Mouse (Mus musculus): ENCODE data around the gene Spata17. TPM values are rescaled to one million over a fixed set of nuclear protein-coding genes. Genes with fewer than 3 reads are reported as not detected.

The Spata17 gene
- polyA plus RNA-seq, 1 experiment from 2014 or later, result 0.98 TPM

GRCm38 (mm10) chr1:187232996-187233615, 17.8 kb upstream of the Spata17 start:
- Histone ChIP-seq H3K4me2 (ENCODE audit: low read depth, low read length) (no peak overlapping the region), H3K9ac (ENCODE audit: low read length) (no peak overlapping the region), H3K27me3 (ENCODE audit: control insufficient read depth, insufficient read depth, low read length) (no peaks in the 10 kb centered on the region), H3K4me1 (ENCODE audit: control insufficient read depth, insufficient read depth, low read length) (peaks cover under 1% of the 10 kb centered on the region; the same call in 1 of the 2 replicates), H3K9me3 (replicated peaks; ENCODE audit: control insufficient read depth, low read length) (no peaks in the 10 kb centered on the region), H3K36me3 (ENCODE audit: control insufficient read depth, insufficient read depth) (peaks cover 14% of the 10 kb centered on the region; the same call in 1 of the 2 replicates), H3K4me3 (ENCODE audit: low read length) (no peak overlapping the region), H3K27ac (ENCODE audit: low read length) (no peak overlapping the region)
- no peak for ATAC-seq (replicated peaks; ENCODE audit: extremely low read depth, insufficient read depth, low FRiP score)
- WGBS, result 68% methylated on average over 7 of the region's 7 CpGs

- Histone ChIP-seq H3K27ac (ENCODE audit: low read length) (no peak overlapping the region), H3K9ac (ENCODE audit: low read length) (no peak overlapping the region), H3K36me3 (ENCODE audit: control insufficient read depth, insufficient read depth) (peaks cover 14% of the 10 kb centered on the region; the same call in 1 of the 2 replicates), H3K4me1 (ENCODE audit: control insufficient read depth, insufficient read depth, low read length) (peaks cover 7% of the 10 kb centered on the region), H3K9me3 (replicated peaks; ENCODE audit: control insufficient read depth, low read length) (no peaks in the 10 kb centered on the region), H3K27me3 (ENCODE audit: control insufficient read depth, insufficient read depth, low read length) (no peaks in the 10 kb centered on the region), H3K4me3 (ENCODE audit: low read length) (no peak overlapping the region), H3K4me2 (ENCODE audit: low read depth, low read length) (no peak overlapping the region)
- 87% methylated on average over 14 of the region's 14 CpGs for WGBS
- ATAC-seq (replicated peaks; ENCODE audit: extremely low read depth, insufficient read depth, low FRiP score), result no peak
Measured at GRCm38 (mm10) chr1:187232196-187232955, 17.1 kb upstream of the Spata17 start.

GRCm38 (mm10) chr1:187230255-187230654, 15.0 kb upstream of the Spata17 start:
- 82% methylated on average over 5 of the region's 5 CpGs for WGBS
- ATAC-seq (replicated peaks; ENCODE audit: extremely low read depth, insufficient read depth, low FRiP score), result no peak
- no peak overlapping the region for H3K9ac ChIP-seq (ENCODE audit: low read length)
- H3K4me2 ChIP-seq (ENCODE audit: low read depth, low read length), result no peak overlapping the region
- H3K4me3 ChIP-seq (ENCODE audit: low read length), result no peak overlapping the region
- H3K27me3 ChIP-seq (ENCODE audit: control insufficient read depth, insufficient read depth, low read length), result no peaks in the 10 kb centered on the region
- no peaks in the 10 kb centered on the region for H3K9me3 ChIP-seq (replicated peaks; ENCODE audit: control insufficient read depth, low read length)
- H3K27ac ChIP-seq (ENCODE audit: low read length), result no peak overlapping the region
- H3K4me1 ChIP-seq (ENCODE audit: control insufficient read depth, insufficient read depth, low read length), result peaks cover 15% of the 10 kb centered on the region
- peaks cover 19% of the 10 kb centered on the region; the same call in 1 of the 2 replicates for H3K36me3 ChIP-seq (ENCODE audit: control insufficient read depth, insufficient read depth)

- Histone ChIP-seq H3K27ac (ENCODE audit: low read length) (no peak overlapping the region), H3K36me3 (ENCODE audit: control insufficient read depth, insufficient read depth) (peaks cover 13% of the 10 kb centered on the region; the same call in 1 of the 2 replicates), H3K9me3 (replicated peaks; ENCODE audit: control insufficient read depth, low read length) (no peaks in the 10 kb centered on the region), H3K4me3 (ENCODE audit: low read length) (no peak overlapping the region), H3K27me3 (ENCODE audit: control insufficient read depth, insufficient read depth, low read length) (no peaks in the 10 kb centered on the region), H3K4me1 (ENCODE audit: control insufficient read depth, insufficient read depth, low read length) (peaks cover 15% of the 10 kb centered on the region), H3K9ac (ENCODE audit: low read length) (no peak overlapping the region), H3K4me2 (ENCODE audit: low read depth, low read length) (no peak overlapping the region)
- no peak for ATAC-seq (replicated peaks; ENCODE audit: extremely low read depth, insufficient read depth, low FRiP score)
- 76% methylated on average over 13 of the region's 13 CpGs for WGBS
Measured at GRCm38 (mm10) chr1:187228414-187229146, 13.3 kb upstream of the Spata17 start.

GRCm38 (mm10) chr1:187226328-187227025, 11.2 kb upstream of the Spata17 start:
- Histone ChIP-seq H3K27ac (ENCODE audit: low read length) (peak overlapping the region; percentile 49), H3K9me3 (replicated peaks; ENCODE audit: control insufficient read depth, low read length) (no peaks in the 10 kb centered on the region), H3K9ac (ENCODE audit: low read length) (no peak overlapping the region), H3K27me3 (ENCODE audit: control insufficient read depth, insufficient read depth, low read length) (no peaks in the 10 kb centered on the region), H3K36me3 (ENCODE audit: control insufficient read depth, insufficient read depth) (peaks cover 8% of the 10 kb centered on the region; the same call in 1 of the 2 replicates), H3K4me1 (ENCODE audit: control insufficient read depth, insufficient read depth, low read length) (peaks cover 15% of the 10 kb centered on the region), H3K4me3 (ENCODE audit: low read length) (no peak overlapping the region), H3K4me2 (ENCODE audit: low read depth, low read length) (peak overlapping the region; percentile 3; the same call in 1 of the 2 replicates)
- 40% methylated on average over 11 of the region's 11 CpGs for WGBS
- ATAC-seq (replicated peaks; ENCODE audit: extremely low read depth, insufficient read depth, low FRiP score), result peak; percentile 55; the same call in 1 of the 2 replicates

- Histone ChIP-seq H3K27ac (ENCODE audit: low read length) (no peak overlapping the region), H3K36me3 (ENCODE audit: control insufficient read depth, insufficient read depth) (peaks cover 5% of the 10 kb centered on the region; the same call in 1 of the 2 replicates), H3K4me1 (ENCODE audit: control insufficient read depth, insufficient read depth, low read length) (peaks cover 3% of the 10 kb centered on the region; the same call in 1 of the 2 replicates), H3K9ac (ENCODE audit: low read length) (no peak overlapping the region), H3K27me3 (ENCODE audit: control insufficient read depth, insufficient read depth, low read length) (no peaks in the 10 kb centered on the region), H3K4me3 (ENCODE audit: low read length) (no peak overlapping the region), H3K4me2 (ENCODE audit: low read depth, low read length) (no peak overlapping the region), H3K9me3 (replicated peaks; ENCODE audit: control insufficient read depth, low read length) (no peaks in the 10 kb centered on the region)
- 73% methylated on average over 6 of the region's 6 CpGs for WGBS
- ATAC-seq (replicated peaks; ENCODE audit: extremely low read depth, insufficient read depth, low FRiP score), result no peak
Measured at GRCm38 (mm10) chr1:187220756-187221155, 5.5 kb upstream of the Spata17 start.

GRCm38 (mm10) chr1:187216620-187217410, 1.6 kb upstream of the Spata17 start:
- no peaks in the 10 kb centered on the region for H3K9me3 ChIP-seq (replicated peaks; ENCODE audit: control insufficient read depth, low read length)
- ATAC-seq (replicated peaks; ENCODE audit: extremely low read depth, insufficient read depth, low FRiP score), result no peak
- H3K27me3 ChIP-seq (ENCODE audit: control insufficient read depth, insufficient read depth, low read length), result no peaks in the 10 kb centered on the region
- H3K4me3 ChIP-seq (ENCODE audit: low read length), result no peak overlapping the region
- no peak overlapping the region for H3K27ac ChIP-seq (ENCODE audit: low read length)
- no peak overlapping the region for H3K9ac ChIP-seq (ENCODE audit: low read length)
- H3K36me3 ChIP-seq (ENCODE audit: control insufficient read depth, insufficient read depth), result no peaks in the 10 kb centered on the region
- peaks cover 3% of the 10 kb centered on the region; the same call in 1 of the 2 replicates for H3K4me1 ChIP-seq (ENCODE audit: control insufficient read depth, insufficient read depth, low read length)
- WGBS, result 84% methylated on average over 9 of the region's 9 CpGs
- no peak overlapping the region for H3K4me2 ChIP-seq (ENCODE audit: low read depth, low read length)

GRCm38 (mm10) chr1:187210736-187211135, 4.5 kb downstream of the Spata17 start:
- WGBS, result 86% methylated on average over 4 of the region's 4 CpGs
- Histone ChIP-seq H3K4me1 (ENCODE audit: control insufficient read depth, insufficient read depth, low read length) (no peaks in the 10 kb centered on the region), H3K27me3 (ENCODE audit: control insufficient read depth, insufficient read depth, low read length) (no peaks in the 10 kb centered on the region), H3K9me3 (replicated peaks; ENCODE audit: control insufficient read depth, low read length) (no peaks in the 10 kb centered on the region), H3K27ac (ENCODE audit: low read length) (no peak overlapping the region), H3K9ac (ENCODE audit: low read length) (no peak overlapping the region), H3K4me3 (ENCODE audit: low read length) (no peak overlapping the region), H3K36me3 (ENCODE audit: control insufficient read depth, insufficient read depth) (no peaks in the 10 kb centered on the region), H3K4me2 (ENCODE audit: low read depth, low read length) (no peak overlapping the region)
- no peak for ATAC-seq (replicated peaks; ENCODE audit: extremely low read depth, insufficient read depth, low FRiP score)
